Mouse (Mus musculus) midbrain, embryonic 11.5 days (tissue): ENCODE measurements around the gene Rp2. TPM values are rescaled to one million over a fixed set of nuclear protein-coding genes. Genes with fewer than 3 reads are reported as not detected.

ENCODE experiments used
- ATAC-seq: fragments of 200-750 bp; cut with Nextera tagmentation; 2 replicates; pipeline ENCODE4 v1.8.0; 2017; ENCODE audit warnings: moderate TSS enrichment, moderate library complexity; ENCODE audit not compliant: low FRiP score
- DNase-seq: peaks from one replicate; pipeline ENCODE4 v3.0.0; 2015; ENCODE audit warnings: low spot score; ENCODE audit errors: missing footprints
- H3K27ac ChIP-seq: fragments of 300-500 bp; sonication (generic); 2 replicates; pipeline ENCODE4 v1.5.1; 2014; ENCODE audit warnings: low read depth, low read length
- H3K27me3 ChIP-seq: fragments of 300-500 bp; sonication (generic); 2 replicates; pipeline ENCODE4 v1.6.1; 2014; ENCODE audit warnings: mild to moderate bottlenecking, low read length, moderate library complexity, mixed read lengths; ENCODE audit not compliant: control insufficient read depth, insufficient read depth
- H3K36me3 ChIP-seq: fragments of 300-500 bp; sonication (generic); 2 replicates; pipeline ENCODE4 v1.6.1; 2014; ENCODE audit warnings: mild to moderate bottlenecking, low read length, moderate library complexity, mixed read lengths; ENCODE audit not compliant: control insufficient read depth, insufficient read depth
- H3K4me1 ChIP-seq: fragments of 300-500 bp; sonication (generic); 2 replicates; pipeline ENCODE4 v1.6.1; 2014; ENCODE audit warnings: low read length; ENCODE audit not compliant: control insufficient read depth, insufficient read depth
- H3K4me2 ChIP-seq: fragments of 300-500 bp; sonication (generic); 2 replicates; pipeline ENCODE4 v1.6.1; 2014; ENCODE audit warnings: mild to moderate bottlenecking, moderate library complexity
- H3K4me3 ChIP-seq: fragments of 300-500 bp; sonication (generic); 2 replicates; pipeline ENCODE4 v1.5.1; 2014; ENCODE audit warnings: low read depth, low read length
- H3K9ac ChIP-seq: fragments of 300-500 bp; sonication (generic); 2 replicates; pipeline ENCODE4 v1.6.1; 2014; ENCODE audit warnings: low read length
- H3K9me3 ChIP-seq: fragments of 300-500 bp; sonication (generic); 2 replicates; pipeline ENCODE4 v1.6.1; 2016; ENCODE audit warnings: low read length; ENCODE audit not compliant: control insufficient read depth
- whole genome bisulfite sequencing: fragments of 180-500 bp; shearing (Covaris S2); extraction: QIAGEN DNeasy Blood & Tissue Kit; methylation state at CpG from one replicate; pipeline ENCODE4 v1.1.7; 2014; 5-methylcytosine and 5-hydroxymethylcytosine counted together
- polyA plus RNA-seq: library from polyadenylated mRNA; unstranded; fragments of >200 nt; fragmentation: Nextera tagmentation; extraction: Ambion mirVana; gene quantifications from 2 replicates; pipeline ENCODE4 v1.2.1, GENCODE M21; 2014

Rp2 gene
- polyA plus RNA-seq, 1 experiment from 2014 or later: 21.7 TPM

GRCm38 (mm10) chrX:20412221-20412620 is 47.9 kb downstream of the Rp2 start:
- H3K9ac ChIP-seq: no peak overlapping the region
- ATAC-seq: no peak
- no peak for DNase-seq
- no peak overlapping the region for H3K4me3 ChIP-seq
- no peaks in the 10 kb centered on the region for H3K27me3 ChIP-seq
- H3K9me3 ChIP-seq: no peaks in the 10 kb centered on the region
- no peaks in the 10 kb centered on the region for H3K4me1 ChIP-seq
- 80% methylated on average over 3 of the region's 3 CpGs for WGBS
- no peak overlapping the region for H3K4me2 ChIP-seq
- H3K36me3 ChIP-seq: no peaks in the 10 kb centered on the region
- no peak overlapping the region for H3K27ac ChIP-seq

DNA sequence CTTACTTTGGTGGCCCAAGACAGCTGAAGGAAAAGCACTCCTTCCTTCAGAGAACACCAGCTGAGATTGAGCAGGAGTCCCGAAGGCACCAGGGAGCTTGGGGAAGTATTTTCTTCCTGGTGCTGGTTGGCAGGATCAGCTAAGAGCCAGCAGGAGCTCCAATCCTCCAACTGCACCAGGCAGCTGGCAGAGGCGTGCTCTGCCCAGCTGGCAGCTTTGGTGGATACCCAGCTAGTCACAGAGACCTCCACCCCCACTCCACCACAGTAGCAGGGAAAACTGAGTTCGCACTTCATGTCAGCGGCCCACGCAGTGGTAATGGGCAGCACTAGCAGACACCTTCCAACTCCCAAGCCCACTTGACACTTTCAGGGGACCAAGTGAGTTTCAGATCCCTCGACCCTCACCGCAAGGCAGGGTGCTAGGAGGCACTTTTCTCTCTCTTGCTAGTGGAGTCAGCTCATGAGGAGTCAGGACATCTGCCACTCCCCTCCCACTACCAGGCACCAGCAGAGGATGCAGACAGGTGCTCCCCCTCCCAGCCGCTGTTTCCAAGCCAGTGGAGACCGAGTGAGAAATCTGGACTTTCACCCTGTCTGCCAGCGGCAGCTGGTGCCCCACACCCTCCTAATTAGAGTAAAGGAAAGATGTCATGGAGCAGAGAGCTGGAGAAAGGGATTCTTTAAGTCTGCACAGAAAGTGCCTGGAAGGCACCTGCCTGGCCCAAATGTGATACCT is 50.8 kb downstream of the Rp2 start:
- H3K27me3 ChIP-seq: no peaks in the 10 kb centered on the region
- no peaks in the 10 kb centered on the region for H3K36me3 ChIP-seq
- no peak overlapping the region for H3K27ac ChIP-seq
- ATAC-seq (no peak), DNase-seq (no peak)
- no peak overlapping the region for H3K9ac ChIP-seq
- WGBS: 71% methylated on average over 10 of the region's 10 CpGs
- H3K4me2 ChIP-seq: no peak overlapping the region
- no peaks in the 10 kb centered on the region for H3K9me3 ChIP-seq
- H3K4me1 ChIP-seq: no peaks in the 10 kb centered on the region
- no peak overlapping the region for H3K4me3 ChIP-seq

DNA sequence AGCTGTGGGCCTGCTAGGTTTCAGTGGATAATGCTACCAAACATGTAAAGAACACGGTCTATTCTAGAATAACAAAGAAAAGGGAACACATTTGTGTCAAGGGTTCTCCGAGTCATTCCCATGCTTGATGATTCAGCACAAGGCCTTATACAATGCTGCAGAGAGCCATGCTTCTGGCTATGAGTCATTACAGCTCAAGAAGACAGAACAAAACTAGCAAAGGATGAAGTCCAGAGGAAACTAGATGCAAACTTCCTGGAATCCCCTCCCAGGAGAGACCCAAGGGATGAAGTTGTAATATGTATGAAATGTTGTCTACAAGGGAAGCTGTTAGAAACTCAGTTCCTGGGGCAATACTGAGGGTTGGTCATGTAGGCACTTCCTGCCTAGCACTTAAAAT is 54.2 kb downstream of the Rp2 start:
- Histone ChIP-seq H3K36me3 (no peaks in the 10 kb centered on the region), H3K9me3 (no peaks in the 10 kb centered on the region), H3K27ac (no peak overlapping the region), H3K4me2 (no peak overlapping the region), H3K27me3 (no peaks in the 10 kb centered on the region), H3K4me3 (no peak overlapping the region), H3K4me1 (no peaks in the 10 kb centered on the region), H3K9ac (no peak overlapping the region)
- DNase-seq (no peak), ATAC-seq (no peak)
- 92% methylated on average over 2 of the region's 2 CpGs for WGBS

GRCm38 (mm10) chrX:20419536-20419935 is 55.3 kb downstream of the Rp2 start:
- H3K27me3 ChIP-seq: no peaks in the 10 kb centered on the region
- DNase-seq (no peak), ATAC-seq (no peak)
- no peak overlapping the region for H3K9ac ChIP-seq
- no peak overlapping the region for H3K4me3 ChIP-seq
- H3K27ac ChIP-seq: no peak overlapping the region
- no peaks in the 10 kb centered on the region for H3K9me3 ChIP-seq
- no peaks in the 10 kb centered on the region for H3K36me3 ChIP-seq
- 80% methylated on average over 4 of the region's 4 CpGs for WGBS
- H3K4me2 ChIP-seq: no peak overlapping the region
- no peaks in the 10 kb centered on the region for H3K4me1 ChIP-seq

DNA sequence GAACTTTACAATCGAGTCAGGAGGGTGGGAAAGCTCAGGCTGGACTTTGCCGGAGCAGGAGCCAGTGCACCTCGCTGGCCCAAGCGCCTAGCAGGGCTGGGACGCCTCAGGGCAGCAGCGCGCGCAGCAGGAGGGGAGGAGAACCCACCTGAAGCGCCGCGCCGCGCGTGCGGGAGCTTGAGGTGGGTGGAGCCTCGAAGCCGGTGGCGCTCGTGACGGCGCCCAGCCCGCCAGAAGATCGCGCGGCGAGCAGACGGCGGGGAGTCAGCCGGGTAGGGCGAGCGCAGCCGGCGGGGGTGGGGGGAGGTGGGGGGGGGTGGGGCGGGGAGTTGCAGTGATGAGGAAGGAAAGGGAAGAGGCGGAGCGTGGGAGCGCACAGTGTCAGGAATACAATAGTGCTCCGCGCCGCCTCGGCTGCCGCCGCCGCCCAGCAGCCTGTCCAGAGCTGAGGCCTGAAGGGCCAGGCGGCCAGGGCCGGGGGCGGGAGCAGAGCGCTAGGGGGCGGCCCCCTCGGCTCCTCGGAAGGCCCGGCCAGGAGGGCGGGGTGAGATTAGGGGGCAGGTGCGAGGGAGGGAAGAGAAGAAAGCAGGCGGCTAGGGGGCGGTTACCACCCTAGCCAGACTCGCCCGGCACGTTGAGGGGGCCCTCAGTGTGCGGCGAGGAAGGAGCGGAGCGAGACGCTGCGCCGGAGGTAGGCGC is 61.0 kb downstream of the Rp2 start, which contains the start of gene Jade3:
Jade3 (plus strand) TSS at position 549 of the 699 bp plus-strand sequence.
- H3K36me3 ChIP-seq: no peaks in the 10 kb centered on the region
- H3K27ac ChIP-seq: peak within 1 kb of the TSS; percentile 49
- no peaks in the 10 kb centered on the region for H3K27me3 ChIP-seq
- no peaks in the 10 kb centered on the region for H3K4me1 ChIP-seq
- peak; percentile 97 for ATAC-seq
- peak within 1 kb of the TSS; percentile 76 for H3K9ac ChIP-seq
- DNase-seq: peak; percentile 94
- peak within 1 kb of the TSS; percentile 49 for H3K4me2 ChIP-seq
- WGBS: 8% methylated on average over 26 of the region's 67 CpGs
- H3K9me3 ChIP-seq: no peaks in the 10 kb centered on the region
- peak within 1 kb of the TSS; percentile 59 for H3K4me3 ChIP-seq

DNA sequence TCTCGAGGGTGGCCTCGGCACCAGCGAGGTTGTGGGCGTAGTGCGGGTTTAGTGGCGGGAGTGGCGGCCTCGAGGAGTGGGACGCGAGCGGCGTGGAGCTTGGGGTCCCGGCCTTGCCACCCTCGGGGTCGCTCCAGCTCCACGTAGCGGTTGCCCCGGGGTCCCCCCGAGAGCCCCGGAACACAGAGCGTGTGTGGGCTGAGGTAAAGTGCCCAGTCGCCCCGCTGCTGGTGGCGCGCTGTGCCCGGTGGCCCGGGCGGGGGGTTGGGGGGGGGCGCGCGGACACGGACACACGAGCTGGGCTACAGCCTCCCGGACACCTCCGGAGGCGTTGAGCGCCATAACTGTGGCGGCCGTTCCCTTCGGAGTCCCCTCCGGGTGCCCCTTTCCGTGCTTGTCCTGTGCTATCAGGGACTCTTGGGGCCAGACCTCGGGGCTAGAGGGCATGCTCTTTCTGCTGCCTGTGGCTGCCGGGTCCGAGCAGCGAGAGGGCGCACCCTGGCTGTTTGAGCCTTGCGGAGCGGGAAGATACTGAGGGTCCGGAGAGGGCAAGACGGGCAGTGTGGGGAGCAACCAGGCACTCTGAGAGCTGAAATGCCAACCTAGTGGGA is 61.7 kb downstream of the Rp2 start:
- Histone ChIP-seq H3K9me3 (no peaks in the 10 kb centered on the region), H3K9ac (peak overlapping the region; percentile 76), H3K4me3 (peak overlapping the region; percentile 59), H3K27me3 (no peaks in the 10 kb centered on the region), H3K27ac (peak overlapping the region; percentile 49), H3K4me2 (peak overlapping the region; percentile 49), H3K36me3 (no peaks in the 10 kb centered on the region), H3K4me1 (no peaks in the 10 kb centered on the region)
- WGBS: 23% methylated on average over 32 of the region's 51 CpGs
- ATAC-seq: no peak; the same call in 1 of the 2 replicates
- DNase-seq: peak; percentile 90

Other genes with a start within 250 kb of the Rp2 start
- 1.1 and 2.0 TPM in 2 replicates for gene Slc9a7, start 72.7 kb upstream of the Rp2 start, polyA plus RNA-seq
- 9.6 and 10.7 TPM in 2 replicates for gene Jade3, start 61.2 kb downstream of the Rp2 start, polyA plus RNA-seq
- gene Rgn, start 185.3 kb downstream of the Rp2 start, polyA plus RNA-seq: 0.08 and 0.48 TPM in 2 replicates